Mouse (Mus musculus): ENCODE measurements around the gene Adprm. TPM values are rescaled to one million over a fixed set of nuclear protein-coding genes. Genes with fewer than 3 reads are reported as not detected.

Adprm gene
- total RNA-seq, 1 experiment, result 27.3 TPM

DNA sequence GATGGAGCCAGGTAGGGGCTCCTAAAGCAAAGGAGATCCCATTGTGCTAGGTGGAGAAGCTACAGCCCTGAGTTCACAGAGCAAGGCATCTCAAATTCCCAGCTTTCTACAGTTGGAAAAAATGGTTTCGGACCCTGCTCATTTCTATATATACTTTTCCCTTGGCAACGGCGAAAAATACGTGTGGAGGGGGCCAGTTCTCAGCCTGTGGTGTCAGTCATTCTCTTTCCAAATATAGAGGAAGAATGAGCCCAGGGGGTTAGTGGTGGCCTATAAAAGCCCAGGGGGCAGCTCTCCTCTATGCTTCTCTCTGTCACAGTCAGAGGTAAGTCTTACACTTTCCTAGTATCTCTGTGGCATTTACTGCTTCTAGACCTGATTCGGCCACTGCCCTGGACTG, 25.6 kb upstream of the Adprm start, which contains the start of gene Myh3:
TSS of gene Myh3 (plus strand) at position 301 of the 400 bp plus-strand sequence.
- no peak for DNase-seq (ENCODE audit: low read depth, low spot score)
- H3K4me1 ChIP-seq (ENCODE audit: control insufficient read depth in 2 of 2, insufficient read depth in 2 of 2, low read length in 2 of 2, poor library complexity in 1 of 2), result peaks cover 0 to 9% of the 10 kb centered on the region in 2 experiments; a peak in 1 of 4 replicates
- H3K9me3 ChIP-seq (ENCODE audit: control insufficient read depth, insufficient read depth, low read depth, low read length), result no peaks in the 10 kb centered on the region
- in situ Hi-C loops (cut with MboI; ENCODE audit: low sequenced_read_pairs in 2 of 2, unreplicated experiment in 2 of 2), result no loop called here
- H3K27ac ChIP-seq (ENCODE audit: insufficient read depth, low read depth, low read length, poor library complexity, severe bottlenecking), result no peak within 1 kb of the TSS
- H3K36me3 ChIP-seq (ENCODE audit: control insufficient read depth, insufficient read depth, low read length, poor library complexity, severe bottlenecking), result no peaks in the 10 kb centered on the region
- H3K4me3 ChIP-seq (ENCODE audit: insufficient read depth in 1 of 2, low read depth in 1 of 2, low read length in 2 of 2, poor library complexity in 1 of 2, severe bottlenecking in 1 of 2), result no peak within 1 kb of the TSS
- TF ChIP-seq ZNF384 (IDR thresholded peaks at IDR 0.05; ENCODE audit: low read depth, low read length) (no peak), MAFK (IDR thresholded peaks at IDR 0.05; ENCODE audit: insufficient read depth, low read depth, low read length) (no peak), ZC3H11A (IDR thresholded peaks at IDR 0.05; ENCODE audit: borderline replicate concordance, low read depth, low read length) (no peak), HCFC1 (IDR thresholded peaks at IDR 0.05; ENCODE audit: borderline replicate concordance, insufficient read depth, low read length) (no peak), CHD2 (IDR thresholded peaks at IDR 0.05; ENCODE audit: low read depth, low read length) (no peak)
- no peak within 1 kb of the TSS for H3K9ac ChIP-seq (ENCODE audit: insufficient read depth, low read depth, low read length, poor library complexity, severe bottlenecking)

DNA sequence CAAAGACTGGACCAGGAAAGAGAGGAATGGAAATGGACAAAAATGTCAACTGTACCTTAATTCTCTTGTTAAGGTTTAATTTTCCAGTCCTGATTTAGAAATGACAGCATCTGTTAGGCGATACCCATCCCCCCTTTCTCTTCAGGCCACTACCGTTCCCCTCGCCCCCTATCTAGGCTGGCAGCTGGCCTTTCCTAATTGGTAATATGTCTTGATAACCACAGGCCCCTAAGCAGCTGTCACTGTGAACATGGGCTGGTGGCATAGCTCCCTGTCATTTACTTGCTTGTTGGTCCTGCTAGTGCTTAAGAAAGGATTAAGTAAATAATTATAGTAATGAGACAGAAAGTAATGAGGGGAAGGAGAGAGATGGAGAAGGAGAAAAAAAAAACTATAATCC, 25.0 kb upstream of the Adprm start:
- Histone ChIP-seq H3K9me3 (ENCODE audit: control insufficient read depth, insufficient read depth, low read depth, low read length) (no peaks in the 10 kb centered on the region), H3K4me1 (ENCODE audit: control insufficient read depth in 2 of 2, insufficient read depth in 2 of 2, low read length in 2 of 2, poor library complexity in 1 of 2) (peaks cover 0 to 7% of the 10 kb centered on the region in 2 experiments; a peak in 1 of 4 replicates), H3K36me3 (ENCODE audit: control insufficient read depth, insufficient read depth, low read length, poor library complexity, severe bottlenecking) (no peaks in the 10 kb centered on the region), H3K9ac (ENCODE audit: insufficient read depth, low read depth, low read length, poor library complexity, severe bottlenecking) (no peak overlapping the region), H3K4me3 (ENCODE audit: insufficient read depth in 1 of 2, low read depth in 1 of 2, low read length in 2 of 2, poor library complexity in 1 of 2, severe bottlenecking in 1 of 2) (no peak overlapping the region), H3K27ac (ENCODE audit: insufficient read depth, low read depth, low read length, poor library complexity, severe bottlenecking) (no peak overlapping the region)
- DNase-seq (ENCODE audit: low read depth, low spot score), result no peak
- no peak for TF ChIP-seq MAFK (IDR thresholded peaks at IDR 0.05; ENCODE audit: insufficient read depth, low read depth, low read length)
- TF ChIP-seq ZC3H11A (IDR thresholded peaks at IDR 0.05; ENCODE audit: borderline replicate concordance, low read depth, low read length), result no peak
- TF ChIP-seq ZNF384 (IDR thresholded peaks at IDR 0.05; ENCODE audit: low read depth, low read length), result no peak
- TF ChIP-seq CHD2 (IDR thresholded peaks at IDR 0.05; ENCODE audit: low read depth, low read length), result no peak
- TF ChIP-seq HCFC1 (IDR thresholded peaks at IDR 0.05; ENCODE audit: borderline replicate concordance, insufficient read depth, low read length), result no peak
- in situ Hi-C loops (cut with MboI; ENCODE audit: low sequenced_read_pairs in 2 of 2, unreplicated experiment in 2 of 2), result no loop called here

DNA sequence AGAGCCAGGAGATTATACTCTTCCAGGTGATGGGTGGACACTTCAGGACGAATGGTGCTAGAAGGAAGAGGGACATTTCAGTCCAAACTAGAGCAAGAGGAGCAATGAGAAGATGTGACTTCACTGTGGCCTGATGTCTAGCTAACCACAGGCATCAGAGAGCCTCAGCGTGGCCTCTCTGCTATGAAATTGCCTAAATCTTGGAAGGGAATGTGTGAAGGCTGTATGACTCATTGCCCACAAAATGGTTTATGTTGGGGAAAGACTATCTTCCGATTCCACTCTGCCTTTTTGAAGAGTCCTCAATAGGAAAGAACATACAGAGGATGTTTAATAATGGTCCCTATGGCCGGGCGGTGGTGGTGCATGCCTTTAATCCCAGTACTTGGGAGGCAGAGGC, 24.4 kb upstream of the Adprm start:
- no peak for DNase-seq (ENCODE audit: low read depth, low spot score)
- H3K36me3 ChIP-seq (ENCODE audit: control insufficient read depth, insufficient read depth, low read length, poor library complexity, severe bottlenecking), result no peaks in the 10 kb centered on the region
- no peak overlapping the region for H3K27ac ChIP-seq (ENCODE audit: insufficient read depth, low read depth, low read length, poor library complexity, severe bottlenecking)
- peaks cover 0 to 5% of the 10 kb centered on the region in 2 experiments; a peak in 1 of 4 replicates for H3K4me1 ChIP-seq (ENCODE audit: control insufficient read depth in 2 of 2, insufficient read depth in 2 of 2, low read length in 2 of 2, poor library complexity in 1 of 2)
- TF ChIP-seq MAFK (IDR thresholded peaks at IDR 0.05; ENCODE audit: insufficient read depth, low read depth, low read length), result no peak
- TF ChIP-seq ZC3H11A (IDR thresholded peaks at IDR 0.05; ENCODE audit: borderline replicate concordance, low read depth, low read length), result no peak
- no peak for TF ChIP-seq CHD2 (IDR thresholded peaks at IDR 0.05; ENCODE audit: low read depth, low read length)
- TF ChIP-seq HCFC1 (IDR thresholded peaks at IDR 0.05; ENCODE audit: borderline replicate concordance, insufficient read depth, low read length), result no peak
- no peak for TF ChIP-seq ZNF384 (IDR thresholded peaks at IDR 0.05; ENCODE audit: low read depth, low read length)
- H3K9ac ChIP-seq (ENCODE audit: insufficient read depth, low read depth, low read length, poor library complexity, severe bottlenecking), result no peak overlapping the region
- H3K4me3 ChIP-seq (ENCODE audit: insufficient read depth in 1 of 2, low read depth in 1 of 2, low read length in 2 of 2, poor library complexity in 1 of 2, severe bottlenecking in 1 of 2), result no peak overlapping the region
- no peaks in the 10 kb centered on the region for H3K9me3 ChIP-seq (ENCODE audit: control insufficient read depth, insufficient read depth, low read depth, low read length)
- in situ Hi-C loops (cut with MboI; ENCODE audit: low sequenced_read_pairs in 2 of 2, unreplicated experiment in 2 of 2), result no loop called here

DNA sequence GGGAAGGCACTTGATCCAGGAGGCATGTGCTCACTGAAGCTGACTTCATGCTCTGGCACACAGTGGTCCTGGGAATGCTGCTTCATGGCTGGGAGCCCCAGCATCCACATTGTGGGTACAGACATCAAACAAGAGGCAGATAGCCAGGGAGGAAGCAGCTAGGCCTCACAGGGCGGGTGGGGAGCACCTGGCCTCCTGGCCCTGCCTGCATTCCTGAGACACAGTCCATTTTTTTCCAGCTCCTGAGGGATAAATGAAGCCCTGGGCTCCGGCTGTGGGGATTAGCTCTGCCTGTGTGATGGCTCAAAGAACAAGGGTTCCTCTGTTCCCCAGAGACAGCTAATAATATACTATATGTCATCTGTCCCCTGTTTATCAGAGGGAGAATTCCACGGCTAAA, 22.6 kb upstream of the Adprm start:
- Histone ChIP-seq H3K9ac (ENCODE audit: insufficient read depth, low read depth, low read length, poor library complexity, severe bottlenecking) (no peak overlapping the region), H3K4me1 (ENCODE audit: control insufficient read depth in 2 of 2, insufficient read depth in 2 of 2, low read length in 2 of 2, poor library complexity in 1 of 2) (peaks cover 0 to 5% of the 10 kb centered on the region in 2 experiments; a peak in 1 of 4 replicates), H3K9me3 (ENCODE audit: control insufficient read depth, insufficient read depth, low read depth, low read length) (no peaks in the 10 kb centered on the region), H3K4me3 (ENCODE audit: insufficient read depth in 1 of 2, low read depth in 1 of 2, low read length in 2 of 2, poor library complexity in 1 of 2, severe bottlenecking in 1 of 2) (no peak overlapping the region), H3K36me3 (ENCODE audit: control insufficient read depth, insufficient read depth, low read length, poor library complexity, severe bottlenecking) (no peaks in the 10 kb centered on the region), H3K27ac (ENCODE audit: insufficient read depth, low read depth, low read length, poor library complexity, severe bottlenecking) (no peak overlapping the region)
- no peak for DNase-seq (ENCODE audit: low read depth, low spot score)
- in situ Hi-C loops (cut with MboI; ENCODE audit: low sequenced_read_pairs in 2 of 2, unreplicated experiment in 2 of 2), result no loop called here
- TF ChIP-seq ZC3H11A (IDR thresholded peaks at IDR 0.05; ENCODE audit: borderline replicate concordance, low read depth, low read length) (no peak), MAFK (IDR thresholded peaks at IDR 0.05; ENCODE audit: insufficient read depth, low read depth, low read length) (no peak), CHD2 (IDR thresholded peaks at IDR 0.05; ENCODE audit: low read depth, low read length) (no peak), ZNF384 (IDR thresholded peaks at IDR 0.05; ENCODE audit: low read depth, low read length) (no peak), HCFC1 (IDR thresholded peaks at IDR 0.05; ENCODE audit: borderline replicate concordance, insufficient read depth, low read length) (no peak)
